Mouse (Mus musculus): ENCODE data around the gene Rps21.

The Rps21 gene

DNA sequence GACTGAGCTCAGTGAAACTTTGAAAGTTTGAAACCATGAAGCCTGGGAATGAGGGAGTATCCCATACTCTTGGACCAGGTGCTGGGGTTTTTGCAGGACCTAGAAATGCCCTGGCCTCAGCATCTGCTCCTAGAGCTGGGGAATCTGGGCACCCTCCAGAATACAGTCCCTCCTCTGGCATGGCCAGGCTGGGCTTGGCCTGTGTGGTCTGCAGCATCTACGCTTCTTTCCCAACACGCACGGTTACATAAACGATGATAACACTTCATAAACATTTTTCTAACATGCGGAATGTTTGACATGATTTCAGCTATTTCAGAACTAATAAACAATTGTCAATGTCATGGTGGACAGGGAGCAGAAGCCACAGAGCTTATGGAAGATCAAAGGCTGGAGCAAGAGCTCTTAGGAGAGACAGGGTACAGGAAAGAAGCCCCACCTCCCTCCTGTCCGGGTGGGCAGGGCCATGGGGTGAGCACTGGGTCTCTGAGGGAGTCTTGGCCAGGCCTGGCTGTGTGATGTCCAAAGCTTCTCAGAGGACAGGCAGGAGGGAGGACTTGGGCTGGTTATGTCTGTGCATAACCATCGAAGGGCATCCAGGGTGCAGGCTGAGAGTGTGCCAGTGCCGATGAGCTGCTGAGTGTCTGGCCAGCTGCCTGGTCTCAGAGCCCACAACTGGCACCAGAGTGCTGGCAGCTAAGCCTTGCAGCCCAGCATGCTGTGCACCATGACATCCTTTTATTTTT lies 49.4 kb downstream of the Rps21 start:
- CTCF ChIA-PET = interaction anchor here in 1 of 4 experiments (2.9 kb wide), 1 partner anchor 31 kb away, joined by 14 read pairs; no protein-coding TSS in a partner anchor
- POLR2A ChIA-PET = interaction anchor here in 1 of 4 experiments (0.9 kb wide), 1 partner anchor 13 kb away, joined by 3 read pairs; no protein-coding TSS in a partner anchor

GRCm38 (mm10) chr2:180307680-180308079 lies 50.5 kb downstream of the Rps21 start:
- ChIA-PET CTCF (no interaction called here), POLR2A (no interaction called here)
